Mouse (Mus musculus): ENCODE results near the gene Ubl4b.

Ubl4b gene

DNA sequence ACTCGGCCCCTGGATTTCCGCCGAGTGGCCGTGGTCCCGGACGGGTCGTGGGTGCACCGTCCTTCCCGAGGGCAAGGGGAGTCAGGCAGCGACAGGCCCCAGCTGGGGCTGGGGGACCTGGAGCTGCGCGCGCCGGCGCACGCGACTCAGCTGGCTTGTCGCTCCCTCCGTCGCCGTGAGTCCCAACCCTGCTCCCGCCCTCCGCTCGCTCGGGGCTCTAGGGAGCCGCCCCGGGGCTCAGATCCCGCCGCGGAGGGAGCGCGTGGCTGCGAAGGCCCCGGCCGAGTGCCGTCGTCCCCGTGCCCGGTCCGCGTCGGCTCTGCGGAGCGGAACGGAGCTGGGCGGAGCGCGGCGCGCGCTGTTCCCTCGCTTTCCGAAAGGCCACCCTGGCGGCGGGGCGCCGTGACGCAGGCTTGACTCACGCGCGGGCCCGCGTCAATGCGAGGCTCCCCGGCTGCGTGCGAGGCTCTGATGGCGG, 37.2 kb downstream of the Ubl4b start, which contains the start of gene Slc6a17:
TSS of gene Slc6a17 (minus strand) at position 388 of the 478 bp plus-strand sequence.
- DNase-seq (ENCODE audit: low spot score): no peak

DNA sequence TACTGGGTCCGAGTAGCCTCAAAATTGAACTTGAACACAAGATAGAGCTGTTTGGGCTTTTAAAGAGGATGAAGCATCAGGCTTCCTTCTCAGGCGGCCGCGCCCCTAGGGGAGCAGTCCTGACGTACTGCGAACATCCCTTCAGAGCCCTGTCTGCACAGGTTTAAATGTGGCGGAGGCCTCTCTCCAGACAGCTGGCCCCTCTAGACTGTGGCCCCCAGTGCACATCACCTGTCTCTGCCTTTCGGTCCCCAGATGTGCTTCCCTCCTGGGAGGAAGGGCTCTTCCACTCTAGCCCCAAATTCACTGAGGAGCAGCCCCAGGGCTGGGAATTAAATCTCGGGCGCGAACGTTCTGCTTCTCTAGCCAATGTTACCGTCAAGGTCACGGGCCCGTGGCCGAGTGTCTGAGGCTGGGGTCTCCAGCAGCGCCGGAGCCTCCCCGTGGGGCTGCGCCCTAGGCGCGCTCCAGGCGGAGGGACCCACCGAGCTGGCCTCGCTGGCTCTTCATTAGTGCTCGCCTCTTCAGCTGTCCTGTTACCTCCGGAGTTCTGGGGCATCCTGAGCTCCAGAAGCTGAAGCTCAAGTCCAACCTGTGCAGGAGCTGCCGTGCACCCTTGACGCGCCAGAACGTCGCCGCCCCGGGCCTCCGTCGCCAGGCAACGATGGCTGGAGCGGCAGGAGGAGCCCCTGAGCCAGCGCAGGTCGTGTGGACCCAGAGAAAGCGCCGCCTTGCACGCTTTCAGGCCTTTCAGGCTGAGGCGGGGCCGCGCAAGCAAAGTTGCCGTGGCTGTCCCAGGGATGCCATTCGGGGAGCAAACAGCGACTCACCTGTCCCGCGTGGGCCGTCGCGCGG, 37.9 kb downstream of the Ubl4b start:
- no peak for DNase-seq (ENCODE audit: low spot score)

DNA sequence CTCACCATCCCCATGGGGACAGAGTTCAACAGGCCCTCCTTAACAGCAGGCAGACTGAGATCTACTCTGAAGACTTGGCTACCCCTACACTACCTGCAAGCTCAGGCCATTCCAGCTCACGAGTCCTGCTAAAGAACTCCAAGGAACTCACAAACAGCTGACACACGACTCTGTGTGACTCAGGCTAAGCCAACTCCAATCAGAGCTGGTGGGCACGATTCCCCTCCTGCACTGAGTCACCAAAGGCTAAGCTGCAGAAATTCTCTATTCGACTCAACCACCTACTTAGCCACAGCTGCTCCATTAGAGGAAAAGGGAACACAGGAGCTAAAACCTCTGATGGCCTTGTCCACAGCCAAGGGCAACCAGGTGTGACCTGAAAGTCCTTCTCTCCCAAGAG, 38.9 kb downstream of the Ubl4b start:
- DNase-seq (ENCODE audit: low spot score): no peak

DNA sequence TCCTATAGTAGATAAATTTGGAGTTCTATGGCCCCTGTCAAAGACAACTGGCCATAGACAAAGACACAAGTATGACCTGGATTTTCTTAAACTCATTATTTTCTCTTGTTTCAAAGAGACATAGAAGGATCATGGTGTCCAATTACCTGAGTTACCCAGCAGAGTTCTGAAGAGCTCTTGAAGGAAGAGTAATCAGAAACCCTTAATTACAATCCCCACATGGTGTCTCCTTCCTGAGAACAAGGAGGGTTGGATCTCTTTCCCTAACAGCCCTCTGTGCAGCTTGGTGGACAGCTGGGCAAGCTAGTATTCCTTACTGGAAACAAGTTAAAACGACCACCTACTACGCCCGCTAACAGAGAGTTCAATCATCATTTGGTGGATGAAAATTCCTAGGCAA, 43.5 kb downstream of the Ubl4b start:
- no peak for DNase-seq (ENCODE audit: low spot score)

DNA sequence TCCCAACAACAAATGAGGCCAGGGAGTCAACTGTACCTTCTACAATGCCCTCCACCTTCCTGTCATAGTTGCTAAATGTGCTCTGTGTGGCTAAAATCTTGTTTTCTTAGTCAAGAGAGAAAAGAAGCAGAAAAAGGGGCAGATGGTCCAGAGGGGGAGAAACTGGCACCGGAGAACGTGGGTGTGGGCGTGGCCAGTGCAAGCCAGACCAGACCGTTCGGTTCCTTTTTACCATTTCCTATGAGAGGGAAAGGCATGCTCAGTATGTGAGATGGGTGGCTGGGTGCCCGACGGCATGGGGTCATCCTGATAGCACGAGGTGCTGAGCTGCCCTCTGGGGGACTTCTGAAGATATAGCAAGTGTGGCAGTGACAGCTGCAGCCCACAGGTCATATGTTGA, 46.2 kb downstream of the Ubl4b start:
- DNase-seq (ENCODE audit: low spot score): no peak

DNA sequence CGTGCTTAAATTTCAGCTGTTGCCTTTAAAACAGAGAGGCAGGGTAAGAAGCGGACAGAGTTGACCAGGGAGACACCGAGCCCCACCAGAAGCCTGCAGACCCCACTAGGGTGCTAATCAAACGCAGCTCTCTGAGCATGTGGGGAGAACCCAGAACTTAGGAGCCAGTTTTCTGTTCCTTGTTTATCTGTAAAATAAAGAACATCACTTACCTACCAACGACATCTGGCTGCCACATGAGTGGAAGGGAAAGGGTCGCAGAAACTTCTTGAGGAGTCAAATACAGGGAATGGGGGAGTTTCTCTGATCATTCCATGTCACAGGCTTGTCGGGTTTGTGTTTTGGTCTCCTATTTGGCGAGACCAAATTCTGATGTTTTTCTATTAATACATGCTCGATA, 46.9 kb downstream of the Ubl4b start:
- DNase-seq (ENCODE audit: low spot score): no peak

DNA sequence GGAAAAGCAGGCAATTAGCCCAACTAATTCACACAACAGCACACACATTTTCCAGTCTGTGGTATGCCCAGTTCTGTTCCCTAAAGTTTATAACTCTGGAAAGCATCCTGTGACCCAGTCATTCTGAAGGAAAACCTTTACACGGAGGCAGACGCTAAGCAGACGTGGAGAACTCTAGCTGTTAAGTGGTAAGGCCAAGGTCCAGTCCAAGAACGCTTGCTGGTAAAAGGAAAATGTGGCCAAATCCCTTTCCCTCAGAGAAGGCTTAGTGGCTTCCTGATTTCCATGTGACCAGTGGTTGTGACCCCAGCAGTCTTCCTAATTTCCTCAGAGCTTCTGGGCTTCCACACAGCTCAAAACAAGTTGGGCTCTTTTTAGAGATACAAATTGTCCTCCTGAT, 48.3 kb downstream of the Ubl4b start:
- DNase-seq (ENCODE audit: low spot score): no peak

DNA sequence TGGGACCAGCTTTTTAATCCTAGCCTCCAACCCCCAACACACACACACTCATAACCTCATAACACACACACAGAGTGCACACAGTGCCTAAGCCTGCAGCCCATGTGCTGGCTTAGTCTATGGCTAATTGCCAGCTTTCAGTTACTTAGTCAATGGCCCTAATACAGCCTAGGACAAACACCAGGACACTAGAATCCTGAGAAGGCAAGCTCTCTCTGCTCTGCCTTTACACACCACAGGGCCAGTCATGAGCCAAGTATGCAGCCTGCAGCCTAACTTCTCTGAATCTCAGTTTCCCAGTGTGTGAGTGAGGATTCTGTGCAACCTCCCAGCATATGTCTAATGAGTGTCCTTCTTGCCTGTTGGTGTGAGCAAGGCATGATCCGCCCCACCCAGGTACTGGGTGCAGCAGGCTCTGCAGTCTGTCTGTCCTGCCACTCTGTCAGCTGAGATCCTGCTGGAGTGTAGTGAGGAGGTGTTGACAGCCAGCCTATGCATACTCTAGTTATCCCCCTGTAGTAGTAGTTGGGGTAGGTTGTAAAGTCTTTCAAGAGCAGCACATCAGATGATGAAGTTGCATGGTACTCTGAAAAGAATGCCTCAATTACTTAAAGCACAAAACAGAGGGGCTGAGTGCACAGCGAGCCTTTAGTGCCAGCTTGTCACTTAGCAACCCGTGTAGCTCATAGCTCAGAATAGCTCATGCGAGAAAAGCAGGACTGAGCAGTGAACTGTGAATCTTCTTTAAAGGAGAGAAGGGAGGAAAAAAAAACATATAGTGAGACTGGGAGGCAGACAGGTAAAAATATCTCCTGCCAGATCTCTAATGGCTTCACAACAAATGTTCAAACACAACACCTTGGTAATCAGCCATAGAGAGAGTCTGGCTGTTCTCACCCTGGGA, 49.2 kb downstream of the Ubl4b start:
- DNase-seq (ENCODE audit: low spot score): peak; percentile 61

DNA sequence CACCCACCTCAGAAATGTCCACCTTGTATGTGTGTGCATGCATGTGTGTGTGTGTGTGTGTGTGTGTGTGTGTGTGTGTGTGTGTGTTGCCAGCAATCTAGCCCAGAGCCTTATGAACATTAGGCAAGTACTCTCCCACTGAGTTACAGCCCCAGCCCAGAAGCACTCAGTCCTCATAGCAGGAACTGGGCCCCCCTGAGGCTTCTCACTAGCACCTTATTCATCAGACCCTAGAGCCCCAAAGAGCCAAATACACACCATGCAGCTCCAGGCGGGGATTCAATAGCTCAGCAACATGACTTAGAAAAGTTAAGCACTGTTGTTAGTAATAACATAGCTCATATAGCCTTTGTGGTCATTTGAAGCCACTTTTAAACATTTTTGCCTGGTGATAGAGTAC, 50.3 kb downstream of the Ubl4b start:
- no peak for DNase-seq (ENCODE audit: low spot score)

DNA sequence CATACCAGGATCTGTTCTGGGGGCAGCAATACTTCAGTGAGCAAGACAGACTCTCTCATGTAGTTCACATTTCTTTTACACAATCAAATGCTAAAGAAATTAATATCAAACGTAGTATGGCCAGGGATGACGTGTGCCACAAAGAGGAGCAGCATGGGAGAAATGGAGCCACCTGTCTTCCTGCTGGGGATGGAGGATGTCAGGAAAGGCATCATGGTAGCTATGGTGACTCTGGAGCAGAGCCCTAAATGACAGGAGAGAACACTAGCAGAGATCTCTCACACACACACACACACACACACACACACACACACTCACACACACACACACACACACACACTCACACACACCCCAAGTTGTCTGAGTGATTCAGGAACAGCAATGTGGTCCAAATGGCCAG, 51.2 kb downstream of the Ubl4b start:
- DNase-seq (ENCODE audit: low spot score): no peak

Data from left cerebral cortex, adult 11 months (tissue).